Mouse (Mus musculus): ENCODE data around the gene Slc35a5. TPM values are rescaled to one million over a fixed set of nuclear protein-coding genes. Genes with fewer than 3 reads are reported as not detected.

Slc35a5 gene
- total RNA-seq, 1 experiment from 2014 or later = 109 TPM

Other genes with a start within 250 kb of the Slc35a5 start
- 1.5 and 4.2 TPM in 2 replicates for gene Cd200r3, start 215.0 kb downstream of the Slc35a5 start, total RNA-seq (2017)
- gene Ccdc80, start 65.3 kb downstream of the Slc35a5 start, total RNA-seq (2017) = 7.6 and 14.0 TPM in 2 replicates
- gene Atg3, start 79 bp upstream of the Slc35a5 start, total RNA-seq (2017) = 207 and 231 TPM in 2 replicates
- gene Btla, start 65.6 kb upstream of the Slc35a5 start, total RNA-seq (2017) = 382 and 406 TPM in 2 replicates